Mouse (Mus musculus): ENCODE measurements around the gene Kitl. TPM values are rescaled to one million over a fixed set of nuclear protein-coding genes. Genes with fewer than 3 reads are reported as not detected.

The Kitl gene
- 22.2 and 23.7 TPM in 2 replicates for polyA plus RNA-seq (2014; fragmentation: Nextera tagmentation; extraction: Ambion mirVana)

GRCm38 (mm10) chr10:100015370-100016325 lies at the start of gene Kitl:
Kitl (plus strand) TSS chr10:100015630.
- ATAC-seq (ENCODE audit: low FRiP score, low TSS enrichment) (peak; percentile 69), DNase-seq (peak; percentile 80)
- Histone ChIP-seq H3K4me1 (ENCODE audit: control insufficient read depth, insufficient read depth, low read length) (peaks cover 6% of the 10 kb centered on the region; the same call in 1 of the 2 replicates), H3K36me3 (ENCODE audit: control insufficient read depth, insufficient read depth, low read length) (no peaks in the 10 kb centered on the region), H3K9ac (replicated peaks; ENCODE audit: low read length) (peak within 1 kb of the TSS; percentile 60), H3K27ac (replicated peaks; ENCODE audit: low read depth, low read length) (no peak within 1 kb of the TSS; the same call in 1 of the 2 replicates), H3K4me3 (replicated peaks; ENCODE audit: low read depth, low read length) (peak within 1 kb of the TSS; percentile 56), H3K27me3 (ENCODE audit: control insufficient read depth, insufficient read depth, low read length) (peaks cover 78% of the 10 kb centered on the region), H3K9me3 (ENCODE audit: control insufficient read depth, low read length) (no peaks in the 10 kb centered on the region), H3K4me2 (ENCODE audit: low read length) (peak within 1 kb of the TSS; percentile 99)
- WGBS: under 1% methylated on average over 70 of the region's 70 CpGs

DNA sequence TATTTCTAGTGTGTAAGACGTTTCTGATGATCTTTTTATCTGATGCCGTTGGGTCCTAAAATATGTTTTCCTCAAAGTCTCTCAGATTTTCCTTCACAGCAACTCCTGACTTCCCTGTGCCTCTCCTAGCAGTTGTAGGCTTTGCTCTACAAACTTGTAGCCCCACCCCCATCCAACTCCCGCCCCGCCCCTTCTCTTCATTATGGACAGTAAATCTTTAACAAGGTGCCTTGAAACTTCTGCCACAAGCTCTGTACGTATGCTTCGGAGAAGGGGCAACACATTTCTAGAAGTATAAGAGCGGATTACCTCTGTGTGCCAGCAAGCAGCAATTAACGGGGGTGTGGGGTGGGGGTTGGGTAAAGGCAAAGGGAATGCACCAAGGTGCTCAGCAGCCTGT lies 42.6 kb upstream of the Kitl start:
- Histone ChIP-seq H3K4me3 (replicated peaks; ENCODE audit: low read depth, low read length) (no peak overlapping the region), H3K27me3 (ENCODE audit: control insufficient read depth, insufficient read depth, low read length) (no peaks in the 10 kb centered on the region), H3K36me3 (ENCODE audit: control insufficient read depth, insufficient read depth, low read length) (no peaks in the 10 kb centered on the region), H3K4me1 (ENCODE audit: control insufficient read depth, insufficient read depth, low read length) (no peaks in the 10 kb centered on the region), H3K27ac (replicated peaks; ENCODE audit: low read depth, low read length) (no peak overlapping the region), H3K4me2 (ENCODE audit: low read length) (no peak overlapping the region), H3K9me3 (ENCODE audit: control insufficient read depth, low read length) (no peaks in the 10 kb centered on the region), H3K9ac (replicated peaks; ENCODE audit: low read length) (no peak overlapping the region)
- no peak for DNase-seq
- ATAC-seq (ENCODE audit: low FRiP score, low TSS enrichment): no peak
- 78% methylated on average over 8 of the region's 8 CpGs for WGBS

- no peaks in the 10 kb centered on the region for H3K27me3 ChIP-seq (ENCODE audit: control insufficient read depth, insufficient read depth, low read length)
- H3K9ac ChIP-seq (replicated peaks; ENCODE audit: low read length): no peak overlapping the region
- 80% methylated on average over 3 of the region's 3 CpGs for WGBS
- H3K4me3 ChIP-seq (replicated peaks; ENCODE audit: low read depth, low read length): no peak overlapping the region
- no peak for ATAC-seq (ENCODE audit: low FRiP score, low TSS enrichment)
- no peak overlapping the region for H3K4me2 ChIP-seq (ENCODE audit: low read length)
- no peak for DNase-seq
- no peaks in the 10 kb centered on the region for H3K9me3 ChIP-seq (ENCODE audit: control insufficient read depth, low read length)
- H3K4me1 ChIP-seq (ENCODE audit: control insufficient read depth, insufficient read depth, low read length): no peaks in the 10 kb centered on the region
- H3K27ac ChIP-seq (replicated peaks; ENCODE audit: low read depth, low read length): no peak overlapping the region
- no peaks in the 10 kb centered on the region for H3K36me3 ChIP-seq (ENCODE audit: control insufficient read depth, insufficient read depth, low read length)
Observed at GRCm38 (mm10) chr10:99980096-99980495, 35.3 kb upstream of the Kitl start.

GRCm38 (mm10) chr10:99980916-99981315 lies 34.5 kb upstream of the Kitl start:
- H3K4me3 ChIP-seq (replicated peaks; ENCODE audit: low read depth, low read length): no peak overlapping the region
- no peaks in the 10 kb centered on the region for H3K36me3 ChIP-seq (ENCODE audit: control insufficient read depth, insufficient read depth, low read length)
- H3K27ac ChIP-seq (replicated peaks; ENCODE audit: low read depth, low read length): no peak overlapping the region
- no peak overlapping the region for H3K9ac ChIP-seq (replicated peaks; ENCODE audit: low read length)
- H3K27me3 ChIP-seq (ENCODE audit: control insufficient read depth, insufficient read depth, low read length): no peaks in the 10 kb centered on the region
- no peaks in the 10 kb centered on the region for H3K4me1 ChIP-seq (ENCODE audit: control insufficient read depth, insufficient read depth, low read length)
- 93% methylated on average over 2 of the region's 2 CpGs for WGBS
- ATAC-seq (ENCODE audit: low FRiP score, low TSS enrichment): no peak
- no peak overlapping the region for H3K4me2 ChIP-seq (ENCODE audit: low read length)
- no peaks in the 10 kb centered on the region for H3K9me3 ChIP-seq (ENCODE audit: control insufficient read depth, low read length)
- DNase-seq: no peak

DNA sequence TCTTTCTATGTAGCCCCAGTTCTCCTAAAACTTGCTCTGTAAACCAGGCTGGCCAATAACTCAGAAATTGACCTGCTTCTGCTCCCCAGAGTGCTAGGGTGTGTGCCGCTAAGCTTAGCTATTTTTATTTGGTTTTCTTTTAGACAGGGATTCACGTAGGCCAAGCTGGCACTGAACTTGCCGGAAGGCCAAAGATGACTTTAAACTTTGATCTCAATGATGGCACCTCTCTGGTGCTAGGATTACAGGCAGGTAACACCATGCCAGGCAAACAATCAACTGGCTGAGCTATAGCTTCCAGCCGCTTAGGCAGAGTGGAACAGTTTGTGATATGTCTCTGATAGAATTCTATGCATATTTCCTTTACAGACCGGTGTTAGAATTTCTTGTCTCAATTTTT lies 33.5 kb upstream of the Kitl start:
- ATAC-seq (ENCODE audit: low FRiP score, low TSS enrichment): no peak
- H3K27me3 ChIP-seq (ENCODE audit: control insufficient read depth, insufficient read depth, low read length): no peaks in the 10 kb centered on the region

GRCm38 (mm10) chr10:99986745-99987144 lies 28.7 kb upstream of the Kitl start:
- H3K4me2 ChIP-seq (ENCODE audit: low read length): no peak overlapping the region
- 85% methylated on average over 8 of the region's 8 CpGs for WGBS
- H3K27me3 ChIP-seq (ENCODE audit: control insufficient read depth, insufficient read depth, low read length): no peaks in the 10 kb centered on the region
- ATAC-seq (ENCODE audit: low FRiP score, low TSS enrichment): no peak
- H3K36me3 ChIP-seq (ENCODE audit: control insufficient read depth, insufficient read depth, low read length): no peaks in the 10 kb centered on the region
- no peak for DNase-seq
- H3K4me1 ChIP-seq (ENCODE audit: control insufficient read depth, insufficient read depth, low read length): no peaks in the 10 kb centered on the region
- H3K9me3 ChIP-seq (ENCODE audit: control insufficient read depth, low read length): no peaks in the 10 kb centered on the region
- no peak overlapping the region for H3K9ac ChIP-seq (replicated peaks; ENCODE audit: low read length)
- H3K4me3 ChIP-seq (replicated peaks; ENCODE audit: low read depth, low read length): no peak overlapping the region
- H3K27ac ChIP-seq (replicated peaks; ENCODE audit: low read depth, low read length): no peak overlapping the region

More for the DNA sequence above, 33.5 kb upstream of the Kitl start:
- Histone ChIP-seq H3K9me3 (ENCODE audit: control insufficient read depth, low read length) (no peaks in the 10 kb centered on the region), H3K27ac (replicated peaks; ENCODE audit: low read depth, low read length) (no peak overlapping the region), H3K36me3 (ENCODE audit: control insufficient read depth, insufficient read depth, low read length) (no peaks in the 10 kb centered on the region), H3K9ac (replicated peaks; ENCODE audit: low read length) (no peak overlapping the region), H3K4me3 (replicated peaks; ENCODE audit: low read depth, low read length) (no peak overlapping the region), H3K4me2 (ENCODE audit: low read length) (no peak overlapping the region), H3K4me1 (ENCODE audit: control insufficient read depth, insufficient read depth, low read length) (no peaks in the 10 kb centered on the region)
- WGBS: 93% methylated on average over 5 of the region's 5 CpGs
- DNase-seq: no peak

GRCm38 (mm10) chr10:99989758-99990157 lies 25.7 kb upstream of the Kitl start:
- Histone ChIP-seq H3K4me1 (ENCODE audit: control insufficient read depth, insufficient read depth, low read length) (no peaks in the 10 kb centered on the region), H3K9ac (replicated peaks; ENCODE audit: low read length) (no peak overlapping the region), H3K4me2 (ENCODE audit: low read length) (no peak overlapping the region), H3K9me3 (ENCODE audit: control insufficient read depth, low read length) (no peaks in the 10 kb centered on the region), H3K27me3 (ENCODE audit: control insufficient read depth, insufficient read depth, low read length) (no peaks in the 10 kb centered on the region), H3K36me3 (ENCODE audit: control insufficient read depth, insufficient read depth, low read length) (no peaks in the 10 kb centered on the region), H3K27ac (replicated peaks; ENCODE audit: low read depth, low read length) (no peak overlapping the region), H3K4me3 (replicated peaks; ENCODE audit: low read depth, low read length) (no peak overlapping the region)
- ATAC-seq (ENCODE audit: low FRiP score, low TSS enrichment) (no peak), DNase-seq (no peak)

GRCm38 (mm10) chr10:99992121-99992520 lies 23.3 kb upstream of the Kitl start:
- DNase-seq (no peak), ATAC-seq (ENCODE audit: low FRiP score, low TSS enrichment) (no peak)
- Histone ChIP-seq H3K4me2 (ENCODE audit: low read length) (no peak overlapping the region), H3K27ac (replicated peaks; ENCODE audit: low read depth, low read length) (no peak overlapping the region), H3K4me3 (replicated peaks; ENCODE audit: low read depth, low read length) (no peak overlapping the region), H3K36me3 (ENCODE audit: control insufficient read depth, insufficient read depth, low read length) (no peaks in the 10 kb centered on the region), H3K4me1 (ENCODE audit: control insufficient read depth, insufficient read depth, low read length) (no peaks in the 10 kb centered on the region), H3K9me3 (ENCODE audit: control insufficient read depth, low read length) (no peaks in the 10 kb centered on the region), H3K27me3 (ENCODE audit: control insufficient read depth, insufficient read depth, low read length) (no peaks in the 10 kb centered on the region), H3K9ac (replicated peaks; ENCODE audit: low read length) (no peak overlapping the region)
- WGBS: 91% methylated on average over 9 of the region's 9 CpGs

- no peaks in the 10 kb centered on the region for H3K27me3 ChIP-seq (ENCODE audit: control insufficient read depth, insufficient read depth, low read length)
- no peak overlapping the region for H3K4me3 ChIP-seq (replicated peaks; ENCODE audit: low read depth, low read length)
- ATAC-seq (ENCODE audit: low FRiP score, low TSS enrichment): no peak
- DNase-seq: no peak
- 91% methylated on average over 4 of the region's 4 CpGs for WGBS
- no peak overlapping the region for H3K27ac ChIP-seq (replicated peaks; ENCODE audit: low read depth, low read length)
- H3K36me3 ChIP-seq (ENCODE audit: control insufficient read depth, insufficient read depth, low read length): no peaks in the 10 kb centered on the region
- no peak overlapping the region for H3K4me2 ChIP-seq (ENCODE audit: low read length)
- H3K4me1 ChIP-seq (ENCODE audit: control insufficient read depth, insufficient read depth, low read length): no peaks in the 10 kb centered on the region
- no peaks in the 10 kb centered on the region for H3K9me3 ChIP-seq (ENCODE audit: control insufficient read depth, low read length)
- H3K9ac ChIP-seq (replicated peaks; ENCODE audit: low read length): no peak overlapping the region
Observed at GRCm38 (mm10) chr10:100001452-100001851, 14.0 kb upstream of the Kitl start.
